Mouse (Mus musculus) myocyte (in vitro differentiated cells): ENCODE data around the gene Ing2.

Source experiments
- CEBPB ChIP-seq: IDR thresholded peaks from 2 replicates; pipeline ENCODE4 v1.6.1; 2011; ENCODE audit warnings: mild to moderate bottlenecking, moderate library complexity; ENCODE audit not compliant: poor library complexity, insufficient read depth, severe bottlenecking
- MAX ChIP-seq: IDR thresholded peaks from one replicate; pipeline ENCODE4 v1.6.1; 2011; ENCODE audit warnings: low read depth, mild to moderate bottlenecking, control low read depth
- MYOG ChIP-seq, 3 experiments: IDR thresholded peaks; one replicate each; pipeline ENCODE4 v1.6.1; 2011; ENCODE audit warnings: control low read depth in 2 of 3, low read depth in 2 of 3, mild to moderate bottlenecking in 2 of 3; ENCODE audit not compliant: insufficient read length in 2 of 3, control insufficient read depth in 1 of 3, insufficient read depth in 1 of 3
- POLR2A ChIP-seq: IDR thresholded peaks from one replicate; pipeline ENCODE4 v1.6.1; 2011; ENCODE audit warnings: low read depth, mild to moderate bottlenecking, control low read depth, moderate library complexity; ENCODE audit not compliant: insufficient read length
- POLR2AphosphoS2 ChIP-seq: IDR thresholded peaks from one replicate; pipeline ENCODE4 v1.6.1; 2011; ENCODE audit warnings: low read depth, control low read depth; ENCODE audit not compliant: insufficient read length
- SRF ChIP-seq: IDR thresholded peaks from one replicate; pipeline ENCODE4 v1.6.1; 2011; ENCODE audit warnings: low read depth; ENCODE audit not compliant: control insufficient read depth, insufficient read length
- TCF12 ChIP-seq: IDR thresholded peaks from one replicate; pipeline ENCODE4 v1.6.1; 2011; ENCODE audit warnings: mild to moderate bottlenecking, control low read depth; ENCODE audit not compliant: poor library complexity, insufficient read depth, severe bottlenecking
- TCF3 ChIP-seq: IDR thresholded peaks from one replicate; pipeline ENCODE4 v1.6.1; 2011; ENCODE audit warnings: low read depth, control low read depth; ENCODE audit not compliant: insufficient read length

DNA sequence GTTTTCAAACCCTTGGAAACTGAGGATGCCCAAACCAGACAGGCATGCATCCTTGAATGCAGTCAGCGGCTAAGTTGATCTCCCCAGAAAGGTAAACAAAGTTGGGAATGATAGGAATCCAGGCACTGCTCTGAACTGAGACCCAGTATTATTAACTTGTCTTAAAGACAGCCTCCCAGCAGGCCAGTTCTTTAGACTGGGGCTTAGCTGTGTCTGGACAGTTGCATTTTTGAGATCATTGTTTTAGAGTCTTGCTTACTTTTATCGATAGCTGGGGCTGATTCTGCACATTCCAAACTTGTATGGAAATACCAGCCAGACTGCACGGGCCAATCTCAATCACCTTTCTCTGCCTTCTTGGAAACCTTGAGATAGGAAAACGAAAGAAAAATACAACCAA is 24.5 kb downstream of the Ing2 start:
- TF ChIP-seq POLR2AphosphoS2 (no peak), SRF (no peak), POLR2A (no peak), MAX (no peak), MYOG (IDR thresholded peaks at IDR 0.05; ENCODE audit: control insufficient read depth in 1 of 3, insufficient read depth in 1 of 3, insufficient read length in 2 of 3, low read depth in 2 of 3) (no peak), CEBPB (no peak), TCF3 (no peak), TCF12 (no peak)
